Mouse (Mus musculus) 3T3-L1 (cell line): ENCODE measurements at regions not wholly inside any gene's neighbourhood (a gene's known extent, or its start where the extent isn't known, plus 50 kb on each side); places are given as distances from the start of the nearest gene placed in this dataset.

Experiments
- DNase-seq: peaks from one replicate; pipeline ENCODE4 v3.0.0-alpha.2; 2015; ENCODE audit warnings: low read depth, low spot score

DNA sequence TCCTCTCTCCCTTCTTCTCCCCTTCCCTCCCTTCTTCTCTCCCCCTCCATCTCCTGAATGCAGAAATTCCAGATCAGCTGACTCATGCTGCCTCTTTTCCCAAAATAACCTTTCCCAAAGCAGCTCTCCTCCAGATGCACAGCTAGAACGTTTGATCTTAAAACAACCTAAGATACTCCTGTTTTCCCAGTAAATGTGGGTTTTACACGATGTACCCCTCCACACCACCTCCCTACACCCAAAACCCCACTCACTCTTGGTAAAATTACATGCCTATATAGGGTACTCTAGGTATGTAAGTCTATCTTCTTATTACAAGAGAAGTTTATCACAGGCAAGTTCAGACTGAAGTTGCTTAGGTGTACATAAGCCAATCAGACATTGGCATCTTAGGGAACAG lies 155.2 kb upstream of the Tox3 start:
- no peak for DNase-seq

DNA sequence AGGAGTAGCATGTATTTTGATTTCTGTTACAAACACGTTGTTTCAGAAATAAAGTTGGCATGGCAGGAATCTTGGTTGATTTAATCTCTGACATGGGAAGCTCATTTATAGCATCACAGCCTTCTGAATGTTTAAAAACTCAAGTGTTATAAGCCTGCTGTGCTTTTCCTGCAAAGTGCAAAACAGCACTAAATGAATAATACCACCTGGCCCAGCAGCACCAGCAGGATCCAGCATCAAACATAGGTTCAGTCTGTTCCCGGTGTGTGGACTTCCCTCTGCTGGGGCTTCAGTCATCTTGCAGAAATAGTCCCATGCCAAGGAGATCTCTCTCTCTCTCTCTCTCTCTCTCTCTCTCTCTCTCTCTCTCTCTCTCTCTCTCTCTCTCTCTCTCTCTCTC lies 154.7 kb upstream of the Tox3 start:
- no peak for DNase-seq

DNA sequence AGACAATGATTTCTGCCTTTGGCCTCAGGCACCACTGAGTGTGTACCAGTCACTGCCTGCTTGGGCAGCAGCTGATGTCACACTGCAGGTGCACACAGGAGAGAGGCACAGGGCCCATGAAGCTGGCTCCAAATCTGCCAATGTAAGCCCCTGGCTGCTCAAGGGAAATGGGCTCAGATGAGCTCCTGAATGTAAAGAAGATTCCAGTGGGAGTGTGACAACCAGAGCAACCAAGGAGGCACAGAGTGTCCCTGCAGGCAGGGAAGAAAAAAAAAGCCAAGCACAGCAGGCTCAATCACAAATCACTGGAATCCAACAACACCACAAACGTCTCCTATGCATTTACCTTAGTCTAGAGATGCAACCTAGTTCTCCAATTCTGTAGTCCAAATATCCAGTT lies 151.2 kb upstream of the Tox3 start:
- no peak for DNase-seq

DNA sequence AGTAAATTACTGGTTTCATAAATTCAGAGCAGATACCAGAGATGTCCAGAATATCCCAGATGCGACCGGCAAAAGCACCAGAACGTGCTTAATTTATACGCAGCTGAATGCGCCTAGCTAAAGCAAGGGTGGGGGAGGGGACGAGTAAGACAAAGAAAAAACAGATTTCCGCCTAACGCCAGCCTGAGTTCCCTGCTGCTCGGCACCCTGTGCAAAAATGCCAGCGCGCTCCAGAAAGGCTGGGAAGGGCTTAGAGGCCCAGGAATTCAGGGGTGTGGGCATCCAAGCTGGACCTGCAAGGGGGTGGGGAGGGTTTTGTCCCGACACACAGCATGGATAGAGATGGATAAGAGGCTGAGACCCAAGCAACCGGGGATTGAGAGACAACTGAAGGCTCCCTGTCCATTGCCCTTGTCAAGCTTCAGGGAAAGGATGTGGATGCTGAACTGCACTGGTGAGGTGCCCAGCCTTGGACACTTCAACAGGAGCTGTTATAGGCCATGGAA lies 148.6 kb upstream of the Tox3 start:
- no peak for DNase-seq

DNA sequence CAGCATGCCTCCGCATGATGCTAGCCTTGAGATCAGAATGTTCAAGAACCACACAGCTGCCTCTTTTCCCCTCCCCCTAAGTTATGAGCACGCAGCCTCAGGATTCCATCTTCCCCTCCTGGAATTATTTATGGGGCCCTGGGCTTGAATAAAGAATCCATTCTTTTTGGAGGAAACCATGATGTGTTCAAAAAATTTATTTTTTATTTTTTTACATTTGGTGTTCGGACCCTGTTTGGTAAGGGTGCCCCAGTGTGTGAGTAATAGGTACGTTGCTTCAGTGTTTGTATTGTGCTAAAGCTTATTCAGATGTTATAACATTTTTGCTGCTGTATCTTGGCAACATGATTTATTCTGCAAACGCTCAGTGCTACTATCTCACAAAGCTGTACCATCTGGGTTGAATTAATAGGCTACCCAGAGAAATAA lies 147.8 kb upstream of the Tox3 start:
- DNase-seq: no peak

DNA sequence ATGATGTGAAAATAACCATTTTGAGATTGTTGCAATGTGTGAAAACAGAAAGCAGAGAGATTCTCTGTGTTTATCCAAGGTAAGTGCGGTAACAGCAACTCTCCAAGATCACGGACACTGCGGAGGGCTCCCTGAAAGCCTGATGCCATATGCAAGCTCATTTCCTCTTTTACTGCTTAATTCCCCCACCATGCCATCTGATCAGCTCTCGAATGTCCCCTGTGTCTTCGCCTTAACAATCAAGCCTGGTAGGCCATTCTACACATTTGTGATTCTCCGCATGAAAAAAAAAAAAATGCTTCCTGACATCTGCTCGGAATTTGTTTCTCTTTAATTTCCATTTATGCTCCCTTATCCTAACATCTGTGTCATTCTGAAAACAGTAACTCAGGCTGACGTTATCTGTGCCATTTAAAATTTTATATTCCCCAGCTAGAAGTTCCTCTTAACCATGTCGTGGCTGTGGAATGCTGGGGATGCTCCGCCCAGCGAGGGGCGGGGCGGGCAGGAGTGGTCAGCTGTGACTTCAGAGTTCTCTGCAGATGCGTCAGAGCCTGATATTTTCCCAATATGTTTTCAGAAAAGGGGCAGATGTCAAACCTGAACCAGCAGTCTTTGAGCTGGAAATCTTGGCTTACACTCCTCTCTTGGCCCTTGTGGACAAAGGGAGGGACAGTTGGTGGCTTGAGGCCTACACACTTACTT lies 144.5 kb upstream of the Tox3 start:
- peak; percentile 11 for DNase-seq

DNA sequence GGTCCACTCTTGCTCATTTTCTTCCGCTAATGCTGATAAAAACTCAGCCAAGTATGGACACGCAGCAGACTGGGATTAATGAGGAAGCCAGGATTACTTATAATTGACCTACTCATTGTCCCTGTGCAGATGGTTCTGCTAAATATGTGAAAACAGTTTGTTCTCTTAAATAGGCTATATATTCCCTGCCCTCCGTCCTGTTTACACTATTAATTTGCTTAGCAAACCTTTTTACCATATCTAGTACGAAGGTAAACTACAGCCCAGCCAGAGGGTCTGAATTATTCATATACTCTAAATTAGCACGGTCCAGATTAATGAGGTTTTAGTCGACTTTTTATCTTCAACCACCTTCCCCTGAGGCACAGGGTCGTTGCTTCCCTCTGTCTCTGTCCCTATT lies 143.5 kb upstream of the Tox3 start:
- no peak for DNase-seq

DNA sequence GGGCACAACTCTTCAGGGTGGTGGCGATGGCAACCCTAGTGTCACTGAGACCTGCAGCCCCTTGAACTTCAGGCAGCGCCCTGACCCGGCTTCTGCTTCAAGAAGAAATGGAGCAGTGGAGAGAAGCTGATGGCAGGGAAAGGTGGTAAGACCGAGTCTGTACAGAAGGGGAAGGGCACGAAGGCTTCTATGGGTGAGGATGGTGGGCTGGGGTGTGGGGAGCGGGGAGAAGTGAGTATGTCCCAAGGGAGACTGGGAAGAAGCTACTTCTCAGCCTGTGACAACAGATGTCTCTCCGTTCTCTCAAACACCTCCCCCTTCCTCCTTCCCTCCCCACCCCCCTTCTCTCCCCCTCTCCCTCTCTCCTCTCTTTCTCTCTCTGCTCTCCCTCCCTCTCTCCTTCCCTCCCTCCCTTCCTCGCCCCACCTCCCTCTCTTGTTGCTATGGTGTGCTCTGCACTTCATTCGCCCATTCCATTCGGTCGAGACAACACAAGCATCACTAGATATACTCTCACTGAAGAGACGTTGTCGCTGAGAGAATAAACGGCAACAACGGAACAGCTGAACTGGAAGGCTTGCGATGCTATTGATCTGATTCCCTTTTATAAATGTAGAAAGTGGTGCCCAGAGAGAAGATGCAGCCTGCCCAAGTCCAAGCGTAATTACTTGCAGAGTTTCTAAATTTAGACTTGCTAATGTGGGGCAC lies 142.7 kb upstream of the Tox3 start:
- DNase-seq: no peak

DNA sequence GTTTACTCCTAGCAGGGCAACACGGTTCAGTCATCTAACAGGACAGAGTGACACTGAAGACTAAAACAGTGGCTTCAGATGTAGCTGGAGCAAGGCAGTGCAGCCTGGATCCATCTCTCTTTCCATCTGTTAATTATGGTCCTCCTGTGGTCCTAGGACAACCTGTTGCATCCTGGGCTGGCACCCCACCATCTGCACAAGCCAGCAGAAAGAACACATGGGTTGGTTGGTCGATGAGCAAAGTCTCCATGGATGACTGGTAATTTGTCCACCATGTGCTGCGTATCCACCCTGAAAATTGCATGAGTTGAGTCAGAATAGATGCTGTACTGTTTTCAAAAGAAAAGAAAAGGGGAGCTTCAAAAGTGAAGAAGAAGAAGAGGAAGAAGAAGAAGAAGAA lies 138.4 kb upstream of the Tox3 start:
- DNase-seq: no peak

DNA sequence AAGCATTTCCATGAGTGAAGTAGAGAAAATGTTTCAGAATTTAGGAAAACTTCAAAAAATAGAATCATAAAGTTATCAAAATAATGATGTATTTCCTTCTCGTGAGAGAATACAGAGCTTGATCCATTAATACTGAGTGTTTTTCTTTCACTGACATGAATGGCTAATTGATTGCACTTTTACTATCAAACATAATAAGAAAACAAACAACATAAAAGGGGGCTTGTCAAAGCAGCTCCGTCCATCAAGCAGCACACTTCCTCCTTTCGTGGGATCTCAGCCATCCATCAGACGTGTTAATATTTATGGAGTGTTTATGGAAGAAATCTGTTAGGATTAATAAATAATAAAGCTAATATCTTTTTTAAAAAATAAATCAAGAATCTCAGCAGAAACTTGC lies 130.0 kb upstream of the Tox3 start:
- no peak for DNase-seq

DNA sequence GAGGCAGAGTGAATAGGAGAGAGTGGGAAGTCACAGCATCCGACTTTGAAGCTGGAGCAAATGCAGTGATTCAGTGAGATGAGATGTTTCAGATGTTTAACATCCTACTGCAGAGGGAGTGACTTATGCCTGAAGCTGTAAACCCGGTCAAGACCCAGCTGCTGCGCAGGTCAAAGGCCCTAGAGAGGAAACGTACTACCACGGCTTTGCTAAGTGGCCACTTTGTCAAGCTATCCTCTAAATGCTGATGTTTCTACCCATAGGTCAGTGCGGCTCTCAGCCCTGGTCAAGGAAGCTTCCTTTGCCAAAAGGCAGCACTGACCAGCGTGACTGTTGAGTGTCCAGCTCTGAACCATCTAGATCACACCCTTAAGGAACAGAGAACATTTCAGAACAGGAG lies 125.9 kb upstream of the Tox3 start:
- DNase-seq: no peak

DNA sequence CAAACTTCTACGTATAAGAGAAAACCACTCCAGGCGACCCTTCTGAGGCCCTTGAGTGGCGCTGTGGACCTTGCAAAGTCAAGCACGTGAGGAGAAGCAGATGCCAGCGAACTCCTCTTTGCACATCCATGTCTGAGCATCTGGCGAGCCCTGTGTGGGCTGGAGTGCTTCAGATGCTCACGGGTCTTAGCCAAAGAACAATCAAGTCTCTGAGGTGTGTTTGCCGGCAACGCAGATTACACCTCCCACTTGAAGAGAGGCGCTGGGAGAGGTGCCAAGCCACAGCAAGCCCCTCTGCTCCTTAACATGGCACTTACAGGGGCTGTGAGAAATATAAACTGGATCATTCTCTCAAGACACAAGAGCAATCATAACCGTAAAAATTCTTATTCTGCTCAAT lies 122.7 kb upstream of the Tox3 start:
- no peak for DNase-seq

DNA sequence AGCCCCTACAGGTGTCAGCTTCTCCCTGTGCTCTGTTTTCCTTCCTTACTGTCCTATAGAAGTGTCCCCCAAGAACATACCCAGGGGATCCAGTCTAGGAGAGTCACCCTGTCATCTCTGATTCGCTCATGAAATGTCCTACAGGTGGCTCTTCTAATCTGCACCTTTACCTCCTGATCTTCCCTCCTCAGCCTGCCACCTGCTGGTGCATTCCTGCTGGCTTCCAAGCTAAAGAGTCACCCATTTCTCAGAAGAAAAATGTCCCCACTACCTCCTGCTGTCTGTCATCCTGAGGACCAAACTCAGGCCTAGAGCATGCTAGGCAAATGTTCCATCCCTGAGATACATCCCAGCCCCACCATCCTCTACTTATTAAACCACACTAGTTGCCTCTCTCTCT lies 115.6 kb upstream of the Tox3 start:
- DNase-seq: no peak

DNA sequence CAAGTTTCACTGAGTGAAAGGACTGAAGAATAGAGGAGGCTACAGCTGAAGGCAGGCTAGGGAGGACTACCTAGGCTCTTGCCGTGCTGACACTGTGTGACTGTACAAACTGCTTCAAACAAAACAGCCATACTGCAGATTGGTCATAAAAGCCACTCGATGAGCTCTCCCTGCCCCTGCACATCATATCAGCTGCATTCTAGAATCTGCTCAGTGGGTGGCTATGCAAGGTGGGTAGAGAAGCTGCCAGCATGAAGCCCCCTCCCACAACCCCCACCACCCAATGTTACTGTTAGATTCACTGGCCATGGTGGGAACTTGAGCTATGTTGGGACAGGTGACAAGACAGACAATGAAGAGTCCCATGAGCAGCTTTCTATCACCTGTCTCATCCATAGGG lies 107.2 kb upstream of the Tox3 start:
- no peak for DNase-seq

DNA sequence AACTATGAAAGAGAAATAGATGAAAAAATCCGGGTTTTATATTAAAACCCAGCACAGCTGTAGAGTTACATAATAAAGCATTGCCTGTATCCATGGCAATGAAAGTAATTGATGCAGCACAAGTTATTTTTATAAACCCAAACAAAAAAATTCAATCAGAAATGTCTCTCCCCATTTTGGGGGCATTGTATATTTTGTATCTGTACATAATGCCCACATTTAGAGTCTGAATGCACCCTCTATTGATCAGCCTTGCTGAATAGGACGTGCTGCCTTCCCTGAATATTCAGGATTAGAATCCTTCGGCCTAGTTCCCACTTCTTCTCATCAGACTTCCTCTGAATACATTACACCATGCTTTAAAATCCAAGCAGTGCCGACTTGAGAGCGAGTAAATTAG lies 106.0 kb upstream of the Tox3 start:
- DNase-seq: no peak

DNA sequence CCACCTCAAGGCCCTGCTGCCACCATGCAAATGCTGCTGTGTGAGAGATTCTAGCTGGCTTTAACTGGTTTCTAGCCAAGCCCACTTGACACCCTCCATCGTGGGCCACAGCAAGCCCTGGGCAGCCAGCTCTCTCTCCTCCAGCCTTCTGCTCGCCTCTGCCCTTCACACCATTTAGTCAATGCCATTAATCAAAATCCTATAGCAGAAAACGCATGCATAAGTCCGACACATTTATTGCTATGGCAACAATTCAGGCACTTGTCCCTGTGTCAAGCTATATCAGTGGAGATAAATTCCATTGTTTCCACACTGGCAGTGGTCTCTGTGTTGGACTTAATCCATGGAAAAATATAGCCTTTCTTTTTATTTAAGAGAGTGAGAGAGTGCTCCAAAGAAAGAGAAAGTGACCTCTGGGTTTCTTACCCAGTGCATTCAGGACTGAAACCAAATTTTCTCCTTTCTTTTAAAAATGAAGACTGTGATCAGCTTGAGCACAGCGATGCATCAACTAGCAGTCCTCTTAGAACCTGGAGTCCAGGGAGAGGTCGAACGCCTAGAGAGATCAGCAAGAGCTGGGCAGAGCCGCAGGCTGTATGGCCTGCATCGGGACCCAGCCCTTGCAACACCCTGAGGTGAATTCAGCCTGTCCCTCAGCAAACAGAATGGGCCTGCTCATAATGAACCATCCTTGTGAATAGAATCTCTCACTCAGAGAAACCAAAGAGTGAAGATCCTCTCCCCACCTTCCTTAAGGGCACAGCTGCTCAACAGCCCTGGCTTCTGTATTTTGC lies 93.1 kb upstream of the Tox3 start:
- DNase-seq: no peak

DNA sequence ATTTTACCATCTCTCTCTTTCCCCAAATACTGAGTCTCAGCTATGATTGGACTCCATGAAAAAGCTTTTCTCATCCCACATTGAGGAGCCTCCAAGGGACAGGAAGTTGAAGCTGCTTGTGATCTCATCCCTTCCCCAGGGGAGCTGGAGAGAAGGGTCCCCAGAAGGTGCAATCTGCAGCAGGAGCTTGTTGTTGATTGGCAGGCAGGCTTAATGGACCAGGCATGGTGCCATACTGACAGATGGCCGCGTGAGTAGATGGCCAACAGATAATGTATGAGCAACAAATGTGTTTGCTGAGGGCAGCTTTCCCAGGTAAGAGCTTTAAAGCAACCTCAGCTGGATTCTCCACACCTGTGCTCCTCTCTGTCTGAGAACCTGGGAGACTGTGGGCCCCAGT lies 65.9 kb upstream of the Tox3 start:
- no peak for DNase-seq
